Mouse (Mus musculus) olfactory bulb, adult 2 months (tissue): Measurements from ENCODE around the gene Cnnm1. TPM values are rescaled to one million over a fixed set of nuclear protein-coding genes. Genes with fewer than 3 reads are reported as not detected.
"Not testable (repeated sequence)": the region's sequence is repeated elsewhere in the genome, so short reads cannot be mapped to it uniquely, and the experiment has no call there.

Experiments used
- H3K27ac ChIP-seq: fragments of 200-500 bp; 2 replicates; pipeline ENCODE4 v1.5.1; 2012; ENCODE audit warnings: low read depth, low read length; ENCODE audit not compliant: insufficient read depth
- H3K4me1 ChIP-seq: fragments of 200-500 bp; 2 replicates; pipeline ENCODE4 v1.6.1; 2012; ENCODE audit warnings: low read length; ENCODE audit not compliant: control insufficient read depth, insufficient read depth
- H3K4me3 ChIP-seq: fragments of 200-500 bp; 2 replicates; pipeline ENCODE4 v1.5.1; 2012; ENCODE audit warnings: mild to moderate bottlenecking, low read depth, low read length, moderate library complexity; ENCODE audit not compliant: insufficient read depth
- CTCF ChIP-seq: fragments of 200-500 bp; IDR thresholded peaks from 2 replicates; pipeline ENCODE4 v1.5.1; 2012; ENCODE audit warnings: low read depth, mild to moderate bottlenecking, low read length, moderate library complexity; ENCODE audit not compliant: insufficient read depth
- POLR2A ChIP-seq: fragments of 200-500 bp; IDR thresholded peaks from 2 replicates; pipeline ENCODE4 v1.6.1; 2012; ENCODE audit warnings: mild to moderate bottlenecking, low read depth, low read length, moderate library complexity; ENCODE audit not compliant: insufficient read depth
- WGBS: fragments of 180-500 bp; shearing (Covaris S2); methylation state at CpG from one replicate; pipeline ENCODE4 v1.1.7; 2018; 5-methylcytosine and 5-hydroxymethylcytosine counted together
- polyA plus RNA-seq: library from polyadenylated mRNA; stranded (reverse); fragments of >200 nt; gene quantifications from 2 replicates; pipeline ENCODE4 v1.2.4, GENCODE M21; 2012; ENCODE audit warnings: low replicate concordance; ENCODE audit not compliant: missing spikeins, insufficient read depth, insufficient read length

Gene Cnnm1
- polyA plus RNA-seq, 1 experiment = not detected

DNA sequence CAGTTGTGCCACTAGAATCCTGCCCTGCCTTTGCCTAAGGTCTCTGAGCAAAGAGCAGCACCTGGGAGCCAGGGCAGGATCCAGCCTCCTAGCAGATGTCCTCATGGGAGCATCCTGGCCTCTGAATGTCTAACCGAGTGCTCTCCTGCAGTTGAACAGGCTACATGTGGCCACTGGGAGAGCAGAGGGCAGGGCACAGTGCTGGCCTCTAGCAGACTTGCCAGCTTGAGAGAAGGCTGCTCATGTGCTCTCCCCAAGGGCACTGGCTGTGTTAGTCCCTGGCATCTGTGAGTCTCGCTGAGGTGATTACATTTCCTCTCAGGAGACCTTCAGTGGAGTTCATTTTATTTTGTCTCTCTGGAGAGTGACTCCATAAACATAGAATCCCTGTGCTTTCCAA, 35.4 kb downstream of the Cnnm1 start:
- no peak for TF ChIP-seq POLR2A
- no peak for TF ChIP-seq CTCF
- Histone ChIP-seq H3K27ac (no peak overlapping the region), H3K4me1 (peaks cover 6% of the 10 kb centered on the region), H3K4me3 (no peak overlapping the region)
- 51% methylated on average over 2 of the region's 2 CpGs for WGBS

DNA sequence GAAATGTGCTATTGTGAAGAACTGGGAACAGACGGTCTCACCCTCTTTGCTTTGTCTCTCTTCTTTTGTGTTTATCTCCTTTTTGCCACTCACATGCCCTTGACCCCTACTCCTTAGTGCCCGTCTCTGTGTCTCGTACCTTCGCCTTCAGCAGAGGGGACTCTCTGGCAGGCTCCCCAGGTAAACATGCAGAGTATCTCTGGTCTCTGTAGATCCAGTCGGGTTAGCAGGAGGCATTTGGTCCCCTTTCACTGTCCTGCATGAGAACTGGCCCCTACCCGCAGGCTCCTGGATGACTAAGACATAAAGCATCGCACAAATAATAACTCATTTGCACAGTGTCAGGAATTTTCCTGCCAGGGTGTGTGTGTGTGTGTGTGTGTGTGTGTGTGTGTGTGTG, 35.8 kb downstream of the Cnnm1 start:
- H3K4me1 ChIP-seq = peaks cover 6% of the 10 kb centered on the region
- TF ChIP-seq CTCF = no peak
- TF ChIP-seq POLR2A = no peak
- H3K4me3 ChIP-seq = no peak overlapping the region
- H3K27ac ChIP-seq = no peak overlapping the region
- 64% methylated on average over 7 of the region's 7 CpGs for WGBS

DNA sequence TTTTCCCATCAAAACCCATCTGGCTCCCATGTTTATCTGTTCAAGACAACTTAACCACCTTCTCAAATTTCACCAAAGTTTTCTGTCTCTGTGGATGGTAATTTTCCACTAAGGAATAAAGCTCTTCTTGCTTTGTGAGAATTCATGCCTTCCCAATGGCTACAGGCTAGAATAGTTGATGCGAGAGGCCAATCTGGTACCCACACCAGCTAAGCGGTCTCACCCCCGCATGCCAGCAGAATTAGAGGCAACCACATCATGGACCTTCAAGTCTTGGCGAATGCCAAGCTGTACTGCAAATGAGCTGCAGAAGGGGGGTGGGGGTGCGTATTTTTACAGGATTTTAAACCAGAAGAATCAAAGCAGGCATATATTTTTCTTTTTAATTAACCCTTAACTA, 37.2 kb downstream of the Cnnm1 start:
- Histone ChIP-seq H3K27ac (no peak overlapping the region), H3K4me1 (peaks cover 6% of the 10 kb centered on the region), H3K4me3 (no peak overlapping the region)
- no peak for TF ChIP-seq POLR2A
- no peak for TF ChIP-seq CTCF
- WGBS = 85% methylated on average over 5 of the region's 5 CpGs

DNA sequence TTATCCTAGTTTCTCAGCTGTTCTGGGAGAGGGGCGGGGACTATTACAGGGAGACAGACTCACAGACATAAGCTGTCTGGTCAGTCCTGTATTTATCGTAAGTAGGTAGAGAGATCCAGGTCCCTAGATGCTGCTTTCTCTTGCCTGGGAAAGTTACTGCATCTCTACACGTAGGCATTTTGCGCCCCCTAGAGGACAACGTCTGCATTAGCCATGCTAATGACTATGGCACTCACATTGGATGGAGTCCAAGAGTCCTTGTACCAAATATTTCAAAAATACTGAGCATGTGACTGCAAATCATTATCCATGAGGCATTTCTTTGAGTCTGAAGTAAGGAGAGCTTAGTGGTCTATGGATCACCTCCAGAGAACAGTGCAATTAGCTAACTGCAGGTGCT, 38.7 kb downstream of the Cnnm1 start:
- no peak for TF ChIP-seq POLR2A
- 18% methylated on average over 5 of the region's 5 CpGs for WGBS
- Histone ChIP-seq H3K4me3 (no peak overlapping the region), H3K27ac (no peak overlapping the region), H3K4me1 (peaks cover 6% of the 10 kb centered on the region)

DNA sequence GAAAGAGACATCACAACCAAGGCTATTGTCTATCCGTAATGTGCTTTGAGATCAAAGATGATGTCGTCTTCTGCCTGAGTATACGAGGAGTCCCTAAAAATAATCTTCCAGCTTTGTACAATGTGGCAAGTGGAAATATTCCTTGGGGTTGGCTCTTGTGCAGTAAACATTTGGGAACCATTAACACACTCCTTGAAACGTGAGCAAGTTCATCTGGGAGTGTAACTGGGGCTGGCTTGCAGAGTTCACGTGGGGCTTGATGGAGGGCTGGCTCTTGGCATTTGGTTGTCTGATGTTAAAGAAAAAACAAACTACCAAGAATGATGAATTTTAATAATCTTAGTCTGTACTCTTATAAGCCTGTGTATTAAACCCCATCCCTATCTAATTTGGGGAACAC, 39.2 kb downstream of the Cnnm1 start:
- Histone ChIP-seq H3K4me3 (no peak overlapping the region), H3K27ac (no peak overlapping the region), H3K4me1 (peaks cover 6% of the 10 kb centered on the region)
- no peak for TF ChIP-seq POLR2A
- no peak for TF ChIP-seq CTCF
- 76% methylated on average over 5 of the region's 5 CpGs for WGBS

DNA sequence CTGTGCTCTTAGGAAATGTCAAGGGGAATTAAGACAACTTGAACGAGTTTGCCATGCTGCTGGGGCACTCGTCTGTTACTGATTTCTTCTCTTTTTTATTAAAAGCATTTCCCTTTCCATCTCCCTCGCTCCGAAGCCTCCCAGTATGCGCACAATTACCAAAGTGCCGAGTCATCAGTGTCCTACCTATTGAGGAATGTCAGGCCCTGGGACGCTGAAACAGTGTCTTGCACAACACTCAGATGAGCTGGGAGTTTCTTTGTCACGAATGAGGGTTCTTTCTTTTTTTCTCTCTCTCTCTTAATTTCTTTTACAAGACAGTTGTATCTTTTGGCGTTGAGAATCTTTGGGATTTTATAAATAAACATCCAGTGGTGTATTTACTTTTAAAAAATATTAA, 40.3 kb downstream of the Cnnm1 start:
- Histone ChIP-seq H3K4me1 (peaks cover 6% of the 10 kb centered on the region), H3K27ac (no peak overlapping the region), H3K4me3 (no peak overlapping the region)
- 70% methylated on average over 9 of the region's 9 CpGs for whole genome bisulfite sequencing
- TF ChIP-seq POLR2A = no peak
- no peak for TF ChIP-seq CTCF

DNA sequence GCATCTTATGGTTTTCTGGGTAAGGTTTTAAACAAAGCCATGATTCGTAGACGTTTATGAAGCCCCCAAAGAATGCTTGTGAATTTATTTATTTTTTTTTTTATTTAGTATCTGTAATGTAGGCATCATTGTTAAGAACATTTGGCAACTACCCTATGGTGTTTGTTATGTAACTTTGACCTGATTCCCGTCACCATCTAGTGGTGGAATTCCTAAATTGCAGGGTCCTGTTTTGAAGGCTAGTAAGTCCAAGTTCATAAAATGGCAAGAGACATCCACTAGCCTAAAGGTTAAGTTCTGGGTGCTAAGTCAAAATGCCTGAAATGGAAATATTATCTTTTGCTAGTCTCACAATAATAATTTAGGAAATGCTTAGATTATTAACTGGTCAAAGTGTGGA, 47.2 kb downstream of the Cnnm1 start:
- no peak overlapping the region for H3K27ac ChIP-seq
- TF ChIP-seq CTCF (no peak), POLR2A (no peak)
- no peak overlapping the region for H3K4me3 ChIP-seq
- peaks cover 2% of the 10 kb centered on the region; the same call in 1 of the 2 replicates for H3K4me1 ChIP-seq
- 54% methylated on average over 3 of the region's 3 CpGs for WGBS

DNA sequence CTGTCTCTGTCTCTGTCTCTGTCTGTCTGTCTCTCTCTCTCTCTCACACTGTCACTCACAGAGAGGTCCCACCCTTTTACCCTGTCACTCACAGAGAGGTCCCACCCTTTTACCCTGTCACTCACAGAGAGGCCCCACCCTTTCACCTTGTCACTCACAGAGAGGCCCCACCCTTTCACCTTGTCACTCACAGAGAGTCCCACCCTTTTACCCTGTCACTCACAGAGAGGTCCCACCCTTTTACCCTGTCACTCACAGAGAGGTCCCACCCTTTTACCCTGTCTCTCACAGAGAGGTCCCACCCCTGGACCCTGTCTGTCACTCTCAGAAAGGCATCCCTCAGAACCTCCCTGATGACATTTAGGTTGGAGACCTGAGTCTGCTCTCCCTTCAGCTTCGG, 53.1 kb downstream of the Cnnm1 start:
- not testable (repeated sequence) for H3K4me3 ChIP-seq, H3K27ac ChIP-seq, H3K4me1 ChIP-seq
- 83% methylated on average over 1 of the region's 1 CpGs for WGBS

DNA sequence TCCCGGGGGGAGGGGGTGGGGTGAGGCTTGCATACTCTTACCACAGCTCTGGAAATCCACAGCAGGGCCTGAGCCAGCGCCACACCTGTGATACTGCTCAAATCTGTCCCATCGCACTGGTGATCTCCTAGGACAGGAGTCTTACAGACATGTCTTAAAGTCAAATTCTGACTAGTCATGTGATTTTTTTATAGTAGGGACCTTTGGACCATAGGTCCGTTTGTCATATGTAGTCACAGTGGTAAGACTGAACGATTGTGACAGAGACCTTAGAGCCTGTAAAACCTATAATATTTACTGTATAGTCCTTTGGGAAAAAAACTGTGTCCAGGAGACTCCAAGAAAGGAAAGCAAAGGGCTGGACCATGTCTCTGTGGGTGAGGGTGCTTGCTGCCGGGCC, 53.6 kb downstream of the Cnnm1 start:
- Histone ChIP-seq H3K4me3 (no peak overlapping the region), H3K27ac (no peak overlapping the region), H3K4me1 (no peaks in the 10 kb centered on the region; the same call in 1 of the 2 replicates)
- TF ChIP-seq POLR2A (no peak), CTCF (no peak)
- WGBS = 86% methylated on average over 6 of the region's 6 CpGs

DNA sequence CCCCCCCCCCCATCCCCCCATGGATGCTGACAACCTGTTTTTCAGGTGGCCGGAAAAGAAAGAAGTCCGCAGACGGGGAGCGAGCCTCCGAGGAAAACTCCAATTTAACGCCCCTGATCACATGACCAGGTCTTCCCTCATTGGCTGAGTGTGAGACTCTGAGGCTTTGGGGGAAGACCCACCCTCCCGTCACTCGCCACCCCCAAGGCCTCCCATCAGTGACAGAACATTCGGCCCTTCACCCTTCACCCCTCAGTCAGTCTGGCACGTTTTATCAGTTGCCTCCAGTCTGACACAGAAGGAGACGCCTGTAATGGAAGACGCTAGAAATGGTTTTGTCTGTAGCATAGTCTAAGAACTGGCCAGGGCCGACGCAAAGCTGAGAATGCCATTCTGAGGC, 54.7 kb downstream of the Cnnm1 start:
- H3K4me1 ChIP-seq = no peaks in the 10 kb centered on the region; the same call in 1 of the 2 replicates
- TF ChIP-seq CTCF (no peak), POLR2A (no peak)
- 36% methylated on average over 14 of the region's 14 CpGs for WGBS
- H3K4me3 ChIP-seq = no peak overlapping the region
- no peak overlapping the region for H3K27ac ChIP-seq
